Mouse (Mus musculus): Measurements from ENCODE around the gene Sept1. TPM values are rescaled to one million over a fixed set of nuclear protein-coding genes. Genes with fewer than 3 reads are reported as not detected.

Sept1 gene
- 15.8 and 40.6 TPM in 2 replicates for polyA plus RNA-seq (2015; fragmentation: Nextera tagmentation; extraction: Ambion mirVana)

DNA sequence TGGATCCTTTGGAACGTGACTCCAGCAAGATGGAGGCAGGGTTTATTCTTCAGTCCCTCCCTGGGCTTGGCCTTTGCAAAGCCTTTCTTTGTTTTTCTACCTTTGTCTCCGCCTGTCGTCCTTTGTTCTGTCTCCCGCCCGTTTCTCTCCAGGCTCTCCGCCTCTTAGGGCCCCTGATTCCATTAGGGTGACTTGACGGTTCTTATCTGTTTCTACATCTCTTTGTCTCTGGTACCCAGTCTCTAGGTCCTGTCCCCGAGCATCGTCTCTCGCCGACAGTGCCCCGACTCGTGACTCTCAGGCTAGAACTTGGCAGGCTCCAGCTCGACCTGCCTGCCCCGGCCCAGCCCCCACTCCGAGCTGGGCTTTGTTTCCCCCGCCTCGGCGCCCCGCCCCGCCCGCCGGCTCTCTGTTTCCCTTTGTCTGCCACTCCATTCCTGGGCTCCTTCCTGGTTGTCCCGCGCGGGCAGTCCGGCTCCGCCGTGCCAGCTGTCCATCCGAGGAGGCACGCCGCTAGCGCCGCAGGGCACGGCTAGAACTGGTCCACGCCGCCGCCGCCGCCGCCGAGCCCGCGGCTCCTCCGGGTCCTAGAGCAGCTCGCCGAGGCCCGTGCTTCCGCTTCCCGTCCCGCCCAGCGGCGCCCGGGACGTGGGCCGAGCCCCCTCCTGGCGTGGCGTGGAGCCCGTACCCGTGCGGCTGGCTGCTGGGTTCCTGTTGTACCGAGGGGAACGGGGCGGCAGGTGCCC is at the start of gene Sept1, which contains the start of gene Zfp553:
TSS of gene Sept1 (minus strand) at position 509 of the 746 bp plus-strand sequence.
TSS of gene Zfp553 (plus strand) at position 440 of the 746 bp plus-strand sequence.
- Histone ChIP-seq H3K4me1 (peaks cover 48% of the 10 kb centered on the region), H3K4me3 (replicated peaks) (peak within 1 kb of the TSS; percentile 99), H3K9ac (replicated peaks) (peak within 1 kb of the TSS; percentile 98), H3K9me3 (replicated peaks) (no peaks in the 10 kb centered on the region), H3K27ac (replicated peaks) (peak within 1 kb of the TSS; percentile 97), H3K4me2 (peak within 1 kb of the TSS; percentile 71), H3K36me3 (peaks cover 28% of the 10 kb centered on the region), H3K27me3 (replicated peaks) (no peaks in the 10 kb centered on the region)
- WGBS, result under 1% methylated on average over 50 of the region's 64 CpGs
- ATAC-seq (ENCODE audit: low FRiP score), result peak; percentile 91

GRCm38 (mm10) chr7:127282190-127282589 is 49.3 kb upstream of the Sept1 start:
- Histone ChIP-seq H3K9me3 (replicated peaks) (no peaks in the 10 kb centered on the region), H3K4me3 (replicated peaks) (no peak overlapping the region), H3K27ac (replicated peaks) (no peak overlapping the region), H3K27me3 (replicated peaks) (no peaks in the 10 kb centered on the region), H3K4me2 (no peak overlapping the region), H3K36me3 (no peaks in the 10 kb centered on the region), H3K9ac (replicated peaks) (no peak overlapping the region), H3K4me1 (no peaks in the 10 kb centered on the region)
- WGBS, result 95% methylated on average over 2 of the region's 2 CpGs
- ATAC-seq (ENCODE audit: low FRiP score), result no peak

- no peaks in the 10 kb centered on the region for H3K4me1 ChIP-seq
- H3K36me3 ChIP-seq, result no peaks in the 10 kb centered on the region
- no peaks in the 10 kb centered on the region for H3K27me3 ChIP-seq (replicated peaks)
- no peak for ATAC-seq (ENCODE audit: low FRiP score)
- no peaks in the 10 kb centered on the region for H3K9me3 ChIP-seq (replicated peaks)
- no peak overlapping the region for H3K4me2 ChIP-seq
- H3K4me3 ChIP-seq (replicated peaks), result no peak overlapping the region
- WGBS, result 80% methylated on average over 4 of the region's 4 CpGs
- H3K27ac ChIP-seq (replicated peaks), result no peak overlapping the region
- no peak overlapping the region for H3K9ac ChIP-seq (replicated peaks)
Observed at GRCm38 (mm10) chr7:127281114-127281513, 48.2 kb upstream of the Sept1 start.

DNA sequence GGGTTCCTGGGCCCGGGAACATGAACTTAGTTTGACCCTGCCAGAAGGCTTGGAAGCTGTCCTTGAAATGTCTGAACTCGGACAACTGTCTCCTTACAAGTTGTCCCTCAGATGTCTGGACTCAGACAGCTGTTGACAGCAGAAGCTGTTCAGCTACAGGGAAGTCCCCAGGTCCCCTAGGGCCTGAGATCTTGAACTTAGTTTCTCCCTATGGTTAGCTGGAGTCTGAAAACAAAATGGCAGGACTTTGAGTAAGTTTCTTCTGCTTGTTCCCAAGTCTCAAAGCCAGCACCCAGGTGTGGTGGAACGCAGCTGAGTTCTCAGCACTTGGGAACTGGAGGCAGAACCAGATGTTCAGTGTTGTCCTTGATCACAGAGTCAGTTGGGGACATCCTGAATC is 47.2 kb upstream of the Sept1 start:
- Histone ChIP-seq H3K27me3 (replicated peaks) (no peaks in the 10 kb centered on the region), H3K4me2 (no peak overlapping the region), H3K4me3 (replicated peaks) (no peak overlapping the region), H3K9me3 (replicated peaks) (no peaks in the 10 kb centered on the region), H3K4me1 (no peaks in the 10 kb centered on the region), H3K27ac (replicated peaks) (no peak overlapping the region), H3K9ac (replicated peaks) (no peak overlapping the region), H3K36me3 (no peaks in the 10 kb centered on the region)
- ATAC-seq (ENCODE audit: low FRiP score), result no peak
- WGBS, result 78% methylated on average over 3 of the region's 3 CpGs

- no peaks in the 10 kb centered on the region for H3K36me3 ChIP-seq
- H3K9me3 ChIP-seq (replicated peaks), result no peaks in the 10 kb centered on the region
- no peak overlapping the region for H3K4me2 ChIP-seq
- H3K9ac ChIP-seq (replicated peaks), result no peak overlapping the region
- H3K4me3 ChIP-seq (replicated peaks), result no peak overlapping the region
- H3K27ac ChIP-seq (replicated peaks), result no peak overlapping the region
- no peaks in the 10 kb centered on the region for H3K27me3 ChIP-seq (replicated peaks)
- no peak for ATAC-seq (ENCODE audit: low FRiP score)
- 24% methylated on average over 8 of the region's 8 CpGs for WGBS
- peaks cover 7% of the 10 kb centered on the region for H3K4me1 ChIP-seq
Observed at GRCm38 (mm10) chr7:127278311-127278710, 45.4 kb upstream of the Sept1 start.

DNA sequence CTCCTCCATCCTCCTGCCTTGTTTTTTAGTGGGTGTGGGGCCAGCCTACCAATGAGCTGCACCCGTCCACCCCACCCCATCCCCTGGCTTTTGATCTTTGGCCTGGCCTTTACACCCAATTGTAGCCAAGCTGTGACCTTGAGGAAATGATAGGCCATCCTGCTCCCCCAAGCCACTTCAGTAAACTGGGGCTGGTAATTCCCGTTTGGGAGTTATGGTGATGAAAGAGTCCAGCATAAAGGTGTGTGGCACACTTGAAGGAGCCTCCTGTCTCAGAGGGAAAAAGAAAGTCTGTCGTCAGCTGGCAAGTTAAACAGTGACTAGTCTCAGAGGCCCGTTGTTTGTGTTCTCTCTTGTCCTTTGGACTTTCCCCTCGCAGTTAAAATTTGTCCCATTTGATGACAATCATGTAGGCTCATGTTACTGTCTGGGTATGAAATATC is 43.6 kb upstream of the Sept1 start:
- Histone ChIP-seq H3K4me2 (no peak overlapping the region), H3K27me3 (replicated peaks) (no peaks in the 10 kb centered on the region), H3K9me3 (replicated peaks) (no peaks in the 10 kb centered on the region), H3K4me3 (replicated peaks) (no peak overlapping the region), H3K27ac (replicated peaks) (no peak overlapping the region), H3K4me1 (peaks cover 23% of the 10 kb centered on the region), H3K9ac (replicated peaks) (no peak overlapping the region), H3K36me3 (peaks cover under 1% of the 10 kb centered on the region; the same call in 1 of the 2 replicates)
- no peak for ATAC-seq (ENCODE audit: low FRiP score)
- WGBS, result 70% methylated on average over 5 of the region's 5 CpGs

GRCm38 (mm10) chr7:127273925-127274789 is 41.2 kb upstream of the Sept1 start, which contains the start of gene Sephs2:
TSS of gene Sephs2 (minus strand) at chr7:127274055.
- H3K4me3 ChIP-seq (replicated peaks), result peak within 1 kb of the TSS; percentile 74
- peak within 1 kb of the TSS; percentile 85 for H3K9ac ChIP-seq (replicated peaks)
- ATAC-seq (ENCODE audit: low FRiP score), result peak; percentile 93
- H3K9me3 ChIP-seq (replicated peaks), result no peaks in the 10 kb centered on the region
- H3K36me3 ChIP-seq, result peaks cover 20% of the 10 kb centered on the region
- H3K27ac ChIP-seq (replicated peaks), result peak within 1 kb of the TSS; percentile 88
- 3% methylated on average over 39 of the region's 39 CpGs for WGBS
- H3K4me2 ChIP-seq, result peak within 1 kb of the TSS; percentile 84
- H3K27me3 ChIP-seq (replicated peaks), result no peaks in the 10 kb centered on the region
- peaks cover 28% of the 10 kb centered on the region for H3K4me1 ChIP-seq

GRCm38 (mm10) chr7:127273118-127273923 is 40.4 kb upstream of the Sept1 start:
- Histone ChIP-seq H3K9ac (replicated peaks) (peak overlapping the region; percentile 85), H3K27ac (replicated peaks) (peak overlapping the region; percentile 88), H3K36me3 (peaks cover 27% of the 10 kb centered on the region), H3K4me1 (peaks cover 28% of the 10 kb centered on the region), H3K27me3 (replicated peaks) (no peaks in the 10 kb centered on the region), H3K4me3 (replicated peaks) (peak overlapping the region; percentile 74), H3K9me3 (replicated peaks) (0 out of 2 replicates have a peak, but pooled peaks cover 6% of the 10 kb centered on the region), H3K4me2 (peak overlapping the region; percentile 84)
- WGBS, result 15% methylated on average over 50 of the region's 50 CpGs
- ATAC-seq (ENCODE audit: low FRiP score), result peak; percentile 71

DNA sequence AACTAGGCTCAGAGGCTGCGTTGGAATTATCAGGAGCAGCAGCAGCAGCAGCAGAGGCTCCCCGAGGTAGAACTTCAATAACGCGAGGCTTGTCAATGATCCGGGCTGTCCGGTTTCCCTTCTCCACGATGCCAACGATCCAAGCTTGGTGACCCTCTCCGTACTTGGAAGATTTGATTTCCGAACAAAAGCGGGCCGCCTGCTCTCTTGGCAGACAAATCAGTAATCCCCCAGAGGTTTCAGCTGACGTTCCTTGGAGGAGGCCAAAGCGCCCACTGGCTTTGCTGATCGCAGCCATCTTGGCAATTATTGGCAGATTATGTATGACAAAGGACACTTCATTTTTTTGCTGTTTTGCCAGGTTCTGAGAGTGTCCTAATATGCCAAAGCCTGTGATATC is 39.6 kb upstream of the Sept1 start:
- no peak for ATAC-seq (ENCODE audit: low FRiP score)
- peak overlapping the region; percentile 84 for H3K4me2 ChIP-seq
- 95% methylated on average over 15 of the region's 15 CpGs for WGBS
- H3K9me3 ChIP-seq (replicated peaks), result 0 out of 2 replicates have a peak, but pooled peaks cover 9% of the 10 kb centered on the region
- no peak overlapping the region for H3K27ac ChIP-seq (replicated peaks)
- H3K27me3 ChIP-seq (replicated peaks), result no peaks in the 10 kb centered on the region
- H3K9ac ChIP-seq (replicated peaks), result no peak overlapping the region
- peak overlapping the region; percentile 74 for H3K4me3 ChIP-seq (replicated peaks)
- peaks cover 29% of the 10 kb centered on the region for H3K36me3 ChIP-seq
- H3K4me1 ChIP-seq, result peaks cover 28% of the 10 kb centered on the region

GRCm38 (mm10) chr7:127271093-127271492 is 38.2 kb upstream of the Sept1 start:
- Histone ChIP-seq H3K36me3 (peaks cover 29% of the 10 kb centered on the region), H3K4me3 (replicated peaks) (no peak overlapping the region), H3K4me2 (no peak overlapping the region), H3K27me3 (replicated peaks) (no peaks in the 10 kb centered on the region), H3K4me1 (peaks cover 28% of the 10 kb centered on the region), H3K27ac (replicated peaks) (no peak overlapping the region), H3K9me3 (replicated peaks) (0 out of 2 replicates have a peak, but pooled peaks cover 9% of the 10 kb centered on the region), H3K9ac (replicated peaks) (no peak overlapping the region)
- ATAC-seq (ENCODE audit: low FRiP score), result no peak
- 94% methylated on average over 4 of the region's 4 CpGs for WGBS

DNA sequence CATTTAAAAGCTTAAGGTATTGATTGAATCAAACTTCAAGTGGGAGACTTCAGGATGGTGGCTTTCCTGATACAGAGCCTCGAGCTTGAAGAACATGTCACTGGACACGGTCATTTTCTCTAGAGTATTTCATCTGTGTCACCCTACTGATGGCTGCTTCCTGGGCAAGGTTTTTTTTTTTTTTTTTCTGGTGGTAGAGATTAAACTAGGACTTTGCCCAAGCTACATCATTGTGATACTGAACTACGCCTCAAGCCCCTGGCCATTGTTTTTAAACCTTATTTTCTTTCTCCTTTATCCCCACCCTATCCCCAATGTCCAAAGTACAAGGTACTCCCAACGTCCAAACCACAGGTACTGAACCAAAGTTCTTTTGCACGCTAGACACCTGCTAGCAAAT is 37.7 kb upstream of the Sept1 start:
- Histone ChIP-seq H3K27ac (replicated peaks) (no peak overlapping the region), H3K27me3 (replicated peaks) (no peaks in the 10 kb centered on the region), H3K4me3 (replicated peaks) (no peak overlapping the region), H3K4me2 (no peak overlapping the region), H3K9me3 (replicated peaks) (0 out of 2 replicates have a peak, but pooled peaks cover 9% of the 10 kb centered on the region), H3K9ac (replicated peaks) (no peak overlapping the region), H3K36me3 (peaks cover 29% of the 10 kb centered on the region), H3K4me1 (peaks cover 28% of the 10 kb centered on the region)
- no peak for ATAC-seq (ENCODE audit: low FRiP score)
- 97% methylated on average over 5 of the region's 5 CpGs for WGBS

Measured in neural tube, embryonic 15.5 days (tissue).